Mouse (Mus musculus): ENCODE data around the gene Cdc42ep1. TPM values are rescaled to one million over a fixed set of nuclear protein-coding genes. Genes with fewer than 3 reads are reported as not detected.
"Not testable (repeated sequence)": the region's sequence is repeated elsewhere in the genome, so short reads cannot be mapped to it uniquely, and the experiment has no call there.

Gene Cdc42ep1
- polyA plus RNA-seq, 1 experiment from 2014 or later, result 8.4 TPM

DNA sequence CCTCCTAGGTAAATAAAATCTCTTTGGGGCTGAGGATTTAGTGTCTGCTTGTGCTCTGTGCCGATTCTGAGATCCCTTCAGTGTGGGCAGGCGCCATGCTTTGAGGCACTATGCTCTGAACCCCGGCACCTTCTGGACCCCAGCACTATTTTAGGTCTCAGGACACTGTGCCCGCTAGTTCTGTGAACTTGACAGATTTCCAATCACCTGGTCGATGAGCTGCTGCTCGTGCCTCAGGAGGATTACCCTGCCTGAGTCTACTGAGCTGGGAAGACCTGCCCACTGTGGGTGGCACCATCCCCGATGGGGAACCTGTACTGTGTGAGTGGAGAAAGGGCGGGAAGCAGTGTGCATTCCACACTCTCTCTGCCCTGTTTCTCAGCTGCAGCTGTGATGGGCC, 32.6 kb downstream of the Cdc42ep1 start:
- no peak for ATAC-seq (ENCODE audit: low FRiP score)
- WGBS, result 75% methylated on average over 8 of the region's 8 CpGs
- H3K36me3 ChIP-seq (replicated peaks), result peaks cover 4% of the 10 kb centered on the region; the same call in 1 of the 2 replicates
- H3K4me3 ChIP-seq (replicated peaks), result no peak overlapping the region
- no peaks in the 10 kb centered on the region for H3K27me3 ChIP-seq
- H3K9ac ChIP-seq, result no peak overlapping the region
- H3K4me1 ChIP-seq, result peaks cover 42% of the 10 kb centered on the region
- no peaks in the 10 kb centered on the region for H3K9me3 ChIP-seq
- no peak overlapping the region for H3K27ac ChIP-seq
- H3K4me2 ChIP-seq, result no peak overlapping the region

DNA sequence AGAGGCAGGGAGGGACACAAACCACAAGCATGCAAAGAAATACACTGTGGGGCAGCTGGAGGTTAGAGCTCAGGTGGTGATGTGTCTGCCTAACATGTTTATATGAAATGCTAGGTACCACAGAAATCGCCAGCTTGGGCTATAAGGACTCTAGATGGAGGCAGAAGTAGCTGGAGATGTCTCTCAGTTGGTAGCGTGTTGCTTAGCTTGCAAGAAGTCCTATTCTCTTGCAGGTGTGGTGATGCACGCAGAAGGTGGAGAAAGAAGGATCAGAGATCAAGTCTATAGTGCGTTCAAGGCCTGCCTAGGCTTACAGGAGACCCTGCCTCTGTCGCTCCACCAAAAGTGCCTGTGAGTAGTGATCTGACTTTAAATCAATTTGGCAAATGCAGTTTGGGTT, 33.1 kb downstream of the Cdc42ep1 start:
- Histone ChIP-seq H3K9ac (peak overlapping the region; percentile 87; the same call in 1 of the 2 replicates), H3K4me2 (no peak overlapping the region), H3K4me3 (replicated peaks) (no peak overlapping the region), H3K27ac (peak overlapping the region; percentile 98), H3K9me3 (no peaks in the 10 kb centered on the region), H3K36me3 (replicated peaks) (peaks cover 9% of the 10 kb centered on the region; the same call in 1 of the 2 replicates), H3K27me3 (no peaks in the 10 kb centered on the region), H3K4me1 (peaks cover 42% of the 10 kb centered on the region)
- ATAC-seq (ENCODE audit: low FRiP score), result no peak
- 84% methylated on average over 5 of the region's 5 CpGs for WGBS

DNA sequence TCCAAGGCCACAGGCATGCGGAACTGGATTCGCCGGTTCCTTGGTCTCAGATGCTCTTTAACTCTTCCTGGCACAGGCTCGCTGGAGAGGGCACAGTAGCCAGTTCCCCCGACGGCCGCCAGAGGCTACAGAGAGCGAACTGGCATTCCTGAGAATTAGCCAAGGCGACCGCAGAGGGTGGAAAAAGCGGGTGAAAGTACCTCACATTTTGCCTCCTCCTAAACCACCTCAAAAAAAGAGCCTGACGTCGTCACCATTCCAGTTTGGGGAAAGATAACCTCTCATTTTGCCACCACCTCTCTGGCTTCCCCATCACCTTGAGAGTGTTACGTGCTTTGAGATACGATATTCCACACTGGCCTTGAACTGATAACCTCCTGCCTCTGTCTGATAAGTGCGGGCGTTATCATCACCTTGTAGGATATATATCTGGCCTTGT, 33.9 kb downstream of the Cdc42ep1 start:
- H3K4me2 ChIP-seq, result peak overlapping the region; percentile 86
- no peaks in the 10 kb centered on the region for H3K27me3 ChIP-seq
- peak; percentile 16; the same call in 1 of the 2 replicates for ATAC-seq (ENCODE audit: low FRiP score)
- H3K4me3 ChIP-seq (replicated peaks), result peak overlapping the region; percentile 73
- no peaks in the 10 kb centered on the region for H3K9me3 ChIP-seq
- WGBS, result 5% methylated on average over 17 of the region's 17 CpGs
- H3K27ac ChIP-seq, result peak overlapping the region; percentile 98
- H3K4me1 ChIP-seq, result peaks cover 42% of the 10 kb centered on the region
- peak overlapping the region; percentile 87 for H3K9ac ChIP-seq
- peaks cover 17% of the 10 kb centered on the region for H3K36me3 ChIP-seq (replicated peaks)

DNA sequence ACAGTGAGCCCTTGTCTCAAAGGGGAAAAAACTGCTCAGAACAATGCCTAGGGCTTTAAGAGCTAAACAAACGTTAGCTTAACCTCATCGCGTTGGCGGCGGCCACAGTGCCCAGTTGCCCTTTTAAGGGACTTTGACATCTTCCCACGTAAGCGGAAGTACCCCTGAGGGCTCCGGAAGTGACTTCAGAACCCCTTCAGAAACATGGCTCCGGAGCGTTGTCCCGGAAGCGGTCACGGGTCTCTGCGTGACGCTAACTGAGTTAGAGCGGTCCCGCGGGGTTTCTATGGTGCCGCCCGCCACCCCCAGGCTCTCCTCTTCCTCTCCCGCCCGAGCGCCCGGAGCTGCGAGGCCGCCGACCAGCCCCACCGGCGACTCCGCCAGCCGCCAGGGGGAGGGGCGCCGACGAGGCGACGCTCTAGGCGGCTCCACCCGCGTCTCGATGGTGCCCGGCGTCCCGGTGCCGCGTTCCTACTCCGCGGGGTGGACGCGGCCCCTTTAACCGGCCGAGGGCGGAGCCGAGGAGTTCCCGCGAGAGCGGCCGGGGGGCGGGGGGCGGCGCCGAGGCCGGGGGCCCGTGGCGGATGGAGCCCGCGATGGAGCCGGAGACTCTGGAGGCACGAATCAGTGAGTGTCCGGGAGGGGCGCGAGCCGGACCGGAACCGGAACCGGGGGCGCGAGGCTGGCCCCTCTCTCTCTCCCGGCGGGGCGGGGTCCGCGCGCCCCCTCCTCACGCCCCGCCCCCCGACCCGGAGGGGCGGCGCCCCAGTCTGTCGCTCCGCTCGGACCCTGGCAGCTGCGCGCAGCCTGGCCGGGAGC, 34.8 kb downstream of the Cdc42ep1 start, which contains the start of gene Gga1:
Gene Gga1, plus strand, starts transcription at position 200 of the 819 bp plus-strand sequence.
- WGBS, result under 1% methylated on average over 69 of the region's 95 CpGs
- Histone ChIP-seq H3K4me3 (replicated peaks) (peak within 1 kb of the TSS; percentile 73), H3K27me3 (no peaks in the 10 kb centered on the region), H3K4me1 (peaks cover 42% of the 10 kb centered on the region), H3K9me3 (no peaks in the 10 kb centered on the region), H3K4me2 (peak within 1 kb of the TSS; percentile 86), H3K36me3 (replicated peaks) (peaks cover 25% of the 10 kb centered on the region), H3K27ac (peak within 1 kb of the TSS; percentile 98), H3K9ac (peak within 1 kb of the TSS; percentile 87)
- ATAC-seq (ENCODE audit: low FRiP score), result peak; percentile 91

DNA sequence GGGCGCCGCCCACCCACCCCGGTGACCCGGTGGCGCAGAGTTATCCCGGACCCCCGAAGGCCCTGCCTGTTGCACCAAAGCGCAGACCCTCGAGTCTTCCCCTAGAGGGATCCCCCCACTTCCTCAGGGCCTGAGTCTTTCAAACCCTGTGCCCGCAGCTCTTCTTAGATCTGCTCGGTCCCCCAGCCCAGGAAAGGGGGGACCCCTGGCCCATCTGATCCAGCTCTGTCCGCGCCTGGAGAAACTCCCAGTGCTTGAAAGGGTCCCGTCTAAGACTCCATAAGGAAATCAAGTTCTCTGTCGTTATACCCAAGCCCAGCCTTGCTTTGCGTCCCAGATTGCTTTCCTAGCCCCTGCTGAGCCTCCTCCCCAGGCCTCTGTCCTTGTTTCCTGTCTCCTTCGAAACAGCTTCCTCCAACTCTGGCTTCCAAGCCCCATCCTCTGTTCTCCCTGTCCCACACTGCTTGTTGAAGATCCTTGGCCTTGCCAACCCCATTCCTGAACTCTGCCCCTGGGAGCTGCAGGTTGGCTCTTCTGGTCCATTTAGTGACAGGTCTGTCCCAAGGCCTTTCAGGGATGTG, 35.5 kb downstream of the Cdc42ep1 start:
- peak overlapping the region; percentile 98 for H3K27ac ChIP-seq
- H3K4me2 ChIP-seq, result peak overlapping the region; percentile 86
- WGBS, result 1% methylated on average over 15 of the region's 17 CpGs
- H3K36me3 ChIP-seq (replicated peaks), result peaks cover 32% of the 10 kb centered on the region
- H3K4me3 ChIP-seq (replicated peaks), result peak overlapping the region; percentile 73
- no peaks in the 10 kb centered on the region for H3K27me3 ChIP-seq
- no peaks in the 10 kb centered on the region for H3K9me3 ChIP-seq
- no peak; the same call in 1 of the 2 replicates for ATAC-seq (ENCODE audit: low FRiP score)
- H3K9ac ChIP-seq, result peak overlapping the region; percentile 87
- peaks cover 38% of the 10 kb centered on the region for H3K4me1 ChIP-seq

DNA sequence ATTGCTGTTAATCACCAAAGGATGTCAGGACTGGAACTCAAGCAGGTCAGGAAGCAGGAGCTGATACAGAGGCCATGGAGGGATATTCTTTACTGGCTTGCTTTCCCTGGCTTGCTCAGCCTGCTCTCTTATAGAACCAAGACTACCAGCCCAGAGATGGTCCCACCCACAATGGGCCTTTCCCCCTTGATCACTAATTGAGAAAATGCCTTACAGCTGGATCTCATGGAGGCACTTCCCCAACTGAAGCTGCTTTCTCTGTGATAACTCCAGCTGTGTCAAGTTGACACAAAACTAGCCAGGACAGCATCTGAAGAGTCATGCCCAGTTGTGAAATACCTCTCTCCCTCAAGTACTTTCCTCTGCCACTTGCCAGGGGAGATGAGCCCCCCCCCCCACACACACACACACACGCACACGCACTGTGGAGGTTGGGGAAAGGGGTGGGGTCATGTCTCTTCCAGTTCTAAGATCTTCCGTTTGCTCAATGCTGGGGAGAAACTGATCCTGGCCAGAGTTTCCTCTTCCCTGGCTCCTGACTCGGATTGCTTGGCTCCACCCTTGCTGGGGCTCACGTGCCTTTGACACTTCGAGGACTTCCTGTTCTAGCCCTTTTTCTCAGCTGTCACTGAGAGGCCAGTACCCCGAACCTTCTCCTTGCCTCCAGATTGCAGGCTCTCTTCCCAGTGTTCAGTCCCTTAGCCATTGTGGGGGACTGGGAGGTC, 36.5 kb downstream of the Cdc42ep1 start:
- H3K4me2 ChIP-seq; H3K27ac ChIP-seq; H3K9me3 ChIP-seq; H3K27me3 ChIP-seq; H3K4me3 ChIP-seq (replicated peaks); ATAC-seq (ENCODE audit: low FRiP score): not testable (repeated sequence)
- Histone ChIP-seq H3K4me1 (peaks cover 35% of the 10 kb centered on the region), H3K36me3 (replicated peaks) (peaks cover 42% of the 10 kb centered on the region), H3K9ac (peak overlapping the region; percentile 1; the same call in 1 of the 2 replicates)
- WGBS, result 62% methylated on average over 7 of the region's 7 CpGs

DNA sequence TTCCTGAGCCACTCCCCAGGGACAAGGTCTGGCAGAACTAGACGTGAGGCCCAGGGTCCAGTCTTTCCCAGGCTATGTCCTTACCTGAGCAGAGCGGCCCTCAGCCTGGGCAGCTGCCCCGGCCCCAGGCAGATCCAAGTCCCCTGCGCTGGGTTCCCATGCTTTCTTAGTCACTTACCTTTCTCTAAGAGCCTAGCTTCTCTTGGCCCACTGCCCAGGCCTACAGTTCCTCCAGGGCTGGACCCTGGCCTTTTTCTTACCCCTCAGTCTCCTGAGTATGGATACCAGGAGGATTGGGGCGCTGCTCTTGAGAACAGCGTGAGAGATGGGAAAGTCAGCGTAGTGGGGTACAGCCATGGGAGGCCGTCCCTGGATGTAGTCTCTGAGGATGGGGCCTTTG, 38.0 kb downstream of the Cdc42ep1 start:
- 96% methylated on average over 8 of the region's 8 CpGs for WGBS
- peaks cover 30% of the 10 kb centered on the region for H3K4me1 ChIP-seq
- no peaks in the 10 kb centered on the region for H3K27me3 ChIP-seq
- no peaks in the 10 kb centered on the region for H3K9me3 ChIP-seq
- no peak overlapping the region for H3K4me3 ChIP-seq (replicated peaks)
- H3K9ac ChIP-seq, result 0 out of 2 replicates have a peak overlapping the region, but pooled peaks have one; percentile 25
- no peak overlapping the region for H3K4me2 ChIP-seq
- ATAC-seq (ENCODE audit: low FRiP score), result no peak
- no peak overlapping the region for H3K27ac ChIP-seq
- peaks cover 55% of the 10 kb centered on the region for H3K36me3 ChIP-seq (replicated peaks)

DNA sequence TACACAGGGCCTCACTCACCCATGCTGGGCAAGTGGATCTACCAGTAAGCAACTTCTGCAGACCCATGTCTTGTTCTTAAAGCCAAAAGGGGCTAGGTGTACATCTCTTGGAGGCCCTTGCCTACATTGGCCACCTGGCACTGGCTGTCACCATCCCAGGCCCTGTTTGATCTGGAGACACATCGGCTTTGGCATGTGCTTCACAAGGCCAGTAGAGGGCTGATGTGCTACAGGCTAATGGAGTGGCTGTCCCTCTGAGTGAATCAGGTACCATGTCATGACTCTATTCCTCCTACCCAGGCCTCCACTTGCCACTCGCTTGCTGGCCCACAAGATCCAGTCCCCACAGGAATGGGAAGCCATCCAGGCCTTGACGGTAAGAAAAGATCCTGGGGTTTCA, 39.4 kb downstream of the Cdc42ep1 start:
- Histone ChIP-seq H3K9me3 (no peaks in the 10 kb centered on the region), H3K4me3 (replicated peaks) (no peak overlapping the region), H3K4me1 (peaks cover 18% of the 10 kb centered on the region), H3K36me3 (replicated peaks) (peaks cover 68% of the 10 kb centered on the region), H3K27ac (no peak overlapping the region), H3K4me2 (no peak overlapping the region), H3K9ac (no peak overlapping the region), H3K27me3 (no peaks in the 10 kb centered on the region)
- WGBS, result 83% methylated on average over 3 of the region's 3 CpGs
- no peak for ATAC-seq (ENCODE audit: low FRiP score)

DNA sequence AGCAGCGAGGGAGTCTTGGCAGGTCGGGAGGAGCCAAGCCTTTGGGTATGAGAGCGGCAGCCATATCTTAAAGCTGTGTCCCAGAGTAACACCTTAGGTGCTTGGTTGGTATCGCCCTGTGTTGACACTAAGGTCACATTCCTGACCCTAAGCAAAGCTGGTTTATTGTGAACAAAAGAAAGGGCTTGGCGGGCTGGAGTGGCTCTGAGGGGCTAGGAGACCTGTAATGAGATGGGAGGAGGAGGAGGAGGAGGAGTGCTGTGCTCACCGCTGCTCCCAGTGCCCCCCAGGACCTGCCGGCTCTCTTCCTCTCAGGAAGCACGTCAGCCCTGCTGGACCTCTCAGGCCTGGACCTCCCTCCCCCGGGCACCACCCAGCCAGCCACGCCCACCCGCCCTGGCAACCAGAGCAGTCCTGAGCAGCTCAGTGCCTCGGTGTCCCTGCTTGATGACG, 47.0 kb downstream of the Cdc42ep1 start:
- Histone ChIP-seq H3K9me3 (no peaks in the 10 kb centered on the region), H3K36me3 (replicated peaks) (peaks cover 91% of the 10 kb centered on the region), H3K27ac (no peak overlapping the region), H3K9ac (no peak overlapping the region), H3K4me3 (replicated peaks) (no peak overlapping the region), H3K4me2 (no peak overlapping the region), H3K27me3 (no peaks in the 10 kb centered on the region), H3K4me1 (0 out of 2 replicates have a peak, but pooled peaks cover 3% of the 10 kb centered on the region)
- ATAC-seq (ENCODE audit: low FRiP score), result no peak
- 19% methylated on average over 13 of the region's 13 CpGs for WGBS

DNA sequence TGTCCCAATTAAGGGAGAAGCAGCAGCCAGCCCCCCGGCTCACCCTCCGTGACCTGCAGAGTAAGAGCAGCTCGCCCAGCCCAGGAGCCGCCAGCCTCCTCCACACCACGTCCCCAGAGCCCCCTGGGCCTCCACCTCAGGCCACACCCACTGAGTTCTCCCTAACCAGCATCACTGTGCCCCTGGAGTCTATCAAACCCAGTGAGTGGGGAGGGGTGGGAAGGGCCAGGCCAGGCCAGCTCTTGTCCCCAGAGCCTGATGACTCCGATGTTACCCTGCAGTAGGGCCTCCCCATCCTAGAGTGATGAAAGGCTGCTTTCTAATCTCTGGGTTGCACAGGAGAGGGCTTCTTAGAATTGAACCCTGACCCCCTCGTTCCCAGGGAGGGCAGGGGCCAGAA, 50.0 kb downstream of the Cdc42ep1 start:
- Histone ChIP-seq H3K4me1 (0 out of 2 replicates have a peak, but pooled peaks cover 3% of the 10 kb centered on the region), H3K4me3 (replicated peaks) (no peak overlapping the region), H3K36me3 (replicated peaks) (peaks cover 67% of the 10 kb centered on the region), H3K9ac (no peak overlapping the region), H3K4me2 (no peak overlapping the region), H3K9me3 (no peaks in the 10 kb centered on the region), H3K27me3 (no peaks in the 10 kb centered on the region), H3K27ac (no peak overlapping the region)
- ATAC-seq (ENCODE audit: low FRiP score), result no peak
- WGBS, result 70% methylated on average over 7 of the region's 7 CpGs

DNA sequence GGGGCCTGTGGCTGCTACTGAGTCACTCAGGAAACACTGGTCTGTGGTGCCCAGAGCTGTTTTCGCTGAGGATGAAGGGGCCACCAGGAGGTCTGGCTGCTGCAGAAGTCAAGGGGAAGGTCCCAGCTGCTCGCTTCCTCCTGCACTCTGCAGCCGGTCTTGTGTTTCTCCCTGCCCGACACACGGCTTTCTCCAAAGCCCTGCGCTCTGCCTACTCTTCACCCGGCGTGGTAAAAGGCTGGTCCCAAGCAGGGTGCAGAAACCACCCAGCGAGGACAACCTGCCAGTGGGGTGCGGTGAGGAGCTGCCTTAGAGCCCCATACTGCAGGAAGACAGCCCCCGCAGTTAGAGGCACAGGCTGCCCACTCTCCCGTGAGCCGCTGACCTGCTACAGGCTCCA, 52.3 kb downstream of the Cdc42ep1 start:
- no peak overlapping the region for H3K4me3 ChIP-seq (replicated peaks)
- no peak overlapping the region for H3K4me2 ChIP-seq
- H3K9me3 ChIP-seq, result no peaks in the 10 kb centered on the region
- peaks cover 44% of the 10 kb centered on the region for H3K36me3 ChIP-seq (replicated peaks)
- no peak for ATAC-seq (ENCODE audit: low FRiP score)
- H3K27ac ChIP-seq, result no peak overlapping the region
- H3K4me1 ChIP-seq, result peaks cover 11% of the 10 kb centered on the region; the same call in 1 of the 2 replicates
- 76% methylated on average over 13 of the region's 13 CpGs for WGBS
- H3K27me3 ChIP-seq, result peaks cover 13% of the 10 kb centered on the region; the same call in 1 of the 2 replicates
- H3K9ac ChIP-seq, result no peak overlapping the region

DNA sequence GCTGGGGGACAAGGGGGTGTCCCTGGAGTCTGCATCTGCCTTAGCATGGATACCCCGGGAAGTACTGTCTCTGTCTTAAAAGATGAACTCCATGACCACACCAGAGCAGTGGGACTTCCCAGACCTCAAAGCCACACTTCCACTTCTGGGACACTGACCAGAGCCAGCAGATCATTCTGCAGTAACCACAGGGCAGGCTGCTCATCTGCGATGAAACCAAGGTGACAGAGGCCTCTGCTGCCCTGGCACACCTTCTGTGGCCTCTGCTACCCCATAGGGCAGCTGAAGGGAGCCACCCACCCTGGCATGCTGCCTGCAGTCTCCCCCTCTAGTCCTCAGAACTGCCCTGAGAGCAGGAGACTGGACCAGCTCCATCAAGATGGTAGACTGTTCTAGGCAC, 53.3 kb downstream of the Cdc42ep1 start:
- Histone ChIP-seq H3K9ac (no peak overlapping the region), H3K4me1 (peaks cover 21% of the 10 kb centered on the region), H3K4me3 (replicated peaks) (no peak overlapping the region), H3K27me3 (peaks cover 23% of the 10 kb centered on the region), H3K4me2 (no peak overlapping the region), H3K27ac (no peak overlapping the region), H3K9me3 (no peaks in the 10 kb centered on the region), H3K36me3 (replicated peaks) (peaks cover 36% of the 10 kb centered on the region)
- ATAC-seq (ENCODE audit: low FRiP score), result no peak
- 81% methylated on average over 2 of the region's 2 CpGs for WGBS
